Mouse (Mus musculus): Measurements from ENCODE around the gene Mybpc1.

GRCm38 (mm10) chr10:88630663-88631329 is 25.8 kb upstream of the Mybpc1 start:
- TF ChIP-seq GATA1 (IDR thresholded peaks at IDR 0.05; ENCODE audit: low read depth, low read length) (no peak), KAT2A (conservative IDR thresholded peaks at IDR 0.05; ENCODE audit: low read depth, low read length) (no peak), EP300 (IDR thresholded peaks at IDR 0.05; ENCODE audit: low read depth in 1 of 2, low read length in 2 of 2) (no peak), CTCF (IDR thresholded peaks at IDR 0.05 in 2 of 3, conservative IDR thresholded peaks at IDR 0.05 in 1 of 3; ENCODE audit: control insufficient read depth in 1 of 3, insufficient read depth in 1 of 3, low read depth in 2 of 3, low read length in 3 of 3, poor library complexity in 1 of 3, severe bottlenecking in 1 of 3) (no peak), SMC3 (IDR thresholded peaks at IDR 0.05; ENCODE audit: low read depth, low read length) (no peak), POLR2A (IDR thresholded peaks at IDR 0.05; ENCODE audit: control insufficient read depth in 1 of 2, insufficient read depth in 1 of 2, low read depth in 1 of 2, low read length in 2 of 2, poor library complexity in 1 of 2) (no peak), E2F4 (IDR thresholded peaks at IDR 0.05; ENCODE audit: borderline replicate concordance, low read depth, low read length) (no peak), POLR2AphosphoS5 (IDR thresholded peaks at IDR 0.05; ENCODE audit: borderline replicate concordance, low read depth, low read length) (no peak), ZNF384 (IDR thresholded peaks at IDR 0.05; ENCODE audit: low read depth, low read length) (no peak)
